Mouse (Mus musculus) liver, embryonic 15.5 days (tissue): ENCODE measurements around the gene Ppp1r14c. TPM values are rescaled to one million over a fixed set of nuclear protein-coding genes. Genes with fewer than 3 reads are reported as not detected.

Experiments used
- ATAC-seq: fragments of 200-750 bp; cut with Nextera tagmentation; 2 replicates; pipeline ENCODE4 v1.8.0; 2017; ENCODE audit warnings: moderate number of reproducible peaks, mild to moderate bottlenecking, moderate library complexity; ENCODE audit not compliant: insufficient read depth
- H3K27ac ChIP-seq: fragments of 300-500 bp; sonication (generic); replicated peaks from 2 replicates; pipeline ENCODE4 v1.5.1; 2015; ENCODE audit warnings: mild to moderate bottlenecking, inconsistent platforms
- H3K27me3 ChIP-seq: fragments of 300-500 bp; sonication (generic); 2 replicates; pipeline ENCODE4 v1.6.1; 2015; ENCODE audit warnings: mild to moderate bottlenecking, inconsistent platforms
- H3K36me3 ChIP-seq: fragments of 300-500 bp; sonication (generic); replicated peaks from 2 replicates; pipeline ENCODE4 v1.6.1; 2015; ENCODE audit warnings: moderate library complexity, mild to moderate bottlenecking, inconsistent platforms
- H3K4me1 ChIP-seq: fragments of 300-500 bp; sonication (generic); replicated peaks from 2 replicates; pipeline ENCODE4 v1.6.1; 2015; ENCODE audit warnings: inconsistent platforms
- H3K4me2 ChIP-seq: fragments of 300-500 bp; sonication (generic); 2 replicates; pipeline ENCODE4 v1.6.1; 2015; ENCODE audit warnings: moderate library complexity, mild to moderate bottlenecking, inconsistent platforms
- H3K4me3 ChIP-seq: fragments of 300-500 bp; sonication (generic); replicated peaks from 2 replicates; pipeline ENCODE4 v1.5.1; 2015; ENCODE audit warnings: mild to moderate bottlenecking, inconsistent platforms
- H3K9ac ChIP-seq: fragments of 300-500 bp; sonication (generic); 2 replicates; pipeline ENCODE4 v1.6.1; 2015; ENCODE audit warnings: moderate library complexity, mild to moderate bottlenecking, inconsistent platforms
- H3K9me3 ChIP-seq: fragments of 300-500 bp; sonication (generic); replicated peaks from 2 replicates; pipeline ENCODE4 v1.6.1; 2016; ENCODE audit warnings: inconsistent platforms
- WGBS: fragments of 180-500 bp; shearing (Covaris S2); methylation state at CpG from one replicate; pipeline ENCODE4 v1.1.7; 2015; ENCODE audit warnings: mixed read lengths; ENCODE audit not compliant: insufficient replicate concordance; 5-methylcytosine and 5-hydroxymethylcytosine counted together
- polyA plus RNA-seq: library from polyadenylated mRNA; unstranded; fragments of >200 nt; fragmentation: Nextera tagmentation; extraction: Ambion mirVana; gene quantifications from 2 replicates; pipeline ENCODE4 v1.2.1, GENCODE M21; 2015

The Ppp1r14c gene
- polyA plus RNA-seq, 1 experiment from 2014 or later = 0.40 TPM

GRCm38 (mm10) chr10:3403416-3404137 is 37.7 kb downstream of the Ppp1r14c start:
- Histone ChIP-seq H3K4me2 (no peak overlapping the region), H3K9me3 (no peaks in the 10 kb centered on the region), H3K4me3 (no peak overlapping the region), H3K27ac (no peak overlapping the region), H3K36me3 (no peaks in the 10 kb centered on the region), H3K4me1 (no peaks in the 10 kb centered on the region), H3K9ac (no peak overlapping the region), H3K27me3 (no peaks in the 10 kb centered on the region)
- 56% methylated on average over 7 of the region's 7 CpGs for WGBS
- no peak for ATAC-seq

DNA sequence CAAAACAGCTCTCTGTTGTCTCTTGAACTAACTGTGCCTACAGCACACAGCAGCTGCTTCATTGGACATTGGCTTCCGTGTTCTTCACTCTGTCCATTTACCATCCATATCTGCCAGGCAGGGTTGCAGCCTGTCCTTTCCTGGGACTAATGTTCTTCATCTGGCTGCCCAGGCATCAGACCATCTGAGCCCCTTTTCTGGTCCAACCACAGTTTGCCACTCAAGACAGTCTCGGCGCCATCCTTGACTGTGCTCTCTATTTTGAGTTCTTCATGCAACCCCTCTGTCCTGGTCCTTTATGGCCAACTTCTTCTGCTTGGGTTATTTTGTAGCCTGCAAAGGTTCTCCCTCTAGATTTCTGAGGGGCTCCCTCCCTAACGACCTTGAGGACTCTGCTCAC is 38.5 kb downstream of the Ppp1r14c start:
- Histone ChIP-seq H3K4me1 (no peaks in the 10 kb centered on the region), H3K9me3 (no peaks in the 10 kb centered on the region), H3K27me3 (no peaks in the 10 kb centered on the region), H3K4me3 (no peak overlapping the region), H3K9ac (no peak overlapping the region), H3K4me2 (no peak overlapping the region), H3K36me3 (no peaks in the 10 kb centered on the region), H3K27ac (no peak overlapping the region)
- WGBS = 60% methylated on average over 4 of the region's 4 CpGs
- ATAC-seq = no peak

- H3K4me3 ChIP-seq = no peak overlapping the region
- H3K27ac ChIP-seq = no peak overlapping the region
- no peaks in the 10 kb centered on the region for H3K36me3 ChIP-seq
- no peaks in the 10 kb centered on the region for H3K4me1 ChIP-seq
- H3K9ac ChIP-seq = no peak overlapping the region
- no peak for ATAC-seq
- H3K27me3 ChIP-seq = no peaks in the 10 kb centered on the region
- no peak overlapping the region for H3K4me2 ChIP-seq
- H3K9me3 ChIP-seq = no peaks in the 10 kb centered on the region
- WGBS = 38% methylated on average over 2 of the region's 2 CpGs
Measured at GRCm38 (mm10) chr10:3406280-3406679, 40.4 kb downstream of the Ppp1r14c start.

GRCm38 (mm10) chr10:3408036-3408661 is 42.3 kb downstream of the Ppp1r14c start:
- no peaks in the 10 kb centered on the region for H3K4me1 ChIP-seq
- no peak for ATAC-seq
- WGBS = 65% methylated on average over 6 of the region's 6 CpGs

DNA sequence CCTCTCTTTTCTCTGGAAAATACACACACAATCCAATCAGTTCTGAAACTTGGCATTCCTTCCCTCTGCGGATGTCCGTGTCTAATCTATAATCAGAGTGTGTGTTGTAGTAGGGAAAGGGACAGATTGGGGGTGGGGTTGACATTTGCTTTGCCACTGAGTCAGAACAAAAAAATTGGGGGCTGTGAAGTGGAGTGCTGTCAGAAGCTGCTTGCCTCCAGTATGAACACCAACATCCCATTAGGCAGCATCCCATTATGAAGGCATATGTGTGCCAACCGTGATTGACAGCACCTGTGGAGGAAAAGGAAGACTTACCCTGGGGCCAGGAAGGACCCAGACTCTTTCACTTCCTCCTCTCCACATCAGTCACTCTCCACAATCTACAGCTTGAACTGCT is 42.8 kb downstream of the Ppp1r14c start:
- no peak overlapping the region for H3K4me3 ChIP-seq
- no peaks in the 10 kb centered on the region for H3K36me3 ChIP-seq
- H3K4me1 ChIP-seq = no peaks in the 10 kb centered on the region
- H3K9ac ChIP-seq = no peak overlapping the region
- H3K4me2 ChIP-seq = no peak overlapping the region
- H3K9me3 ChIP-seq = no peaks in the 10 kb centered on the region
- ATAC-seq = no peak
- WGBS = 47% methylated on average over 3 of the region's 3 CpGs
- no peaks in the 10 kb centered on the region for H3K27me3 ChIP-seq
- no peak overlapping the region for H3K27ac ChIP-seq

More at GRCm38 (mm10) chr10:3408036-3408661, 42.3 kb downstream of the Ppp1r14c start:
- Histone ChIP-seq H3K9ac (no peak overlapping the region), H3K27me3 (no peaks in the 10 kb centered on the region), H3K4me3 (no peak overlapping the region), H3K9me3 (no peaks in the 10 kb centered on the region), H3K27ac (no peak overlapping the region), H3K4me2 (no peak overlapping the region), H3K36me3 (no peaks in the 10 kb centered on the region)

- Histone ChIP-seq H3K4me2 (no peak overlapping the region), H3K27ac (no peak overlapping the region), H3K4me1 (no peaks in the 10 kb centered on the region), H3K9me3 (no peaks in the 10 kb centered on the region), H3K27me3 (no peaks in the 10 kb centered on the region), H3K4me3 (no peak overlapping the region), H3K36me3 (no peaks in the 10 kb centered on the region), H3K9ac (no peak overlapping the region)
- 41% methylated on average over 3 of the region's 3 CpGs for WGBS
- no peak for ATAC-seq
Measured at GRCm38 (mm10) chr10:3411222-3411621, 45.4 kb downstream of the Ppp1r14c start.

DNA sequence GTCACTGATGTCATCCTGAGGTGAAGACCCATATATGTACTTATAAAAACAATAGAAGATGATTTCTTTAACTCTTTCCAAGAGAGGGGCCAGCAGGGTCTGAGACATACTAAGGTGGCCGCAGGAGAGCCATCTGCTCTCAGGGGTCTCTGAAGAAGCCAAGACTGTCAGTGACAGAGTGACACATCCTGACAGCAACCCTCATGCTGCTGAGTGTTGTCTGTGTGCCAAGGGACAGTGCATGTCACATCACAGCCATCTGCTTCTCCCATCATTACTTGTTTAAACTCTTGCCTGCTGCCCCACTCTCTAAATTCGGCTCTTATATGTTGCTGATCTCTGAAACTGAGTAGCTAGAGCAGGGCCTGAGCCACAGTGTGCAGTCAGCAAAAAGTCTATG is 45.8 kb downstream of the Ppp1r14c start:
- no peak for ATAC-seq
- H3K27me3 ChIP-seq = no peaks in the 10 kb centered on the region
- no peak overlapping the region for H3K9ac ChIP-seq
- no peak overlapping the region for H3K4me2 ChIP-seq
- WGBS = 40% methylated on average over 2 of the region's 2 CpGs
- H3K36me3 ChIP-seq = no peaks in the 10 kb centered on the region
- H3K4me3 ChIP-seq = no peak overlapping the region
- no peaks in the 10 kb centered on the region for H3K4me1 ChIP-seq
- H3K27ac ChIP-seq = no peak overlapping the region
- no peaks in the 10 kb centered on the region for H3K9me3 ChIP-seq

DNA sequence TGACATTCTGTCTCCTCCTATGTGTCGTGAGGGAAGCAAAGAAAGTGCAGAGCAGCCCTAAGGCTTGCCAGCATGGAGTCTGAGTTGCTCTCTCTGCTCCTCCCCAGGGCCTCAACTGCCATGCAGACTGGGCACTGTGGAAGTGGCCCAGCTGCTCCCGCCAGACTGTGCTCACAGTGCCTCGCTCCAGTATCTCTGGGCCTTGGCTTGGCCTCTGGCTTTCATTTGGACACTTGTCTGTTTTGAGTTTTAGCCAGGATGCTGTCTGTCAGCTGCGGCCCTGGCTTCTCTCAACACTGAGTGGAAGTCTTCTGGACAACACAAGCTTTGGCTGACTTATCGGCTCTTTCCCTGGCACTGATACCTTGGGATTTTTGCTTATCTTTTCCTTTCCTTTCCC is 49.0 kb downstream of the Ppp1r14c start:
- Histone ChIP-seq H3K27ac (no peak overlapping the region), H3K9ac (no peak overlapping the region), H3K9me3 (no peaks in the 10 kb centered on the region), H3K4me3 (no peak overlapping the region), H3K36me3 (no peaks in the 10 kb centered on the region), H3K27me3 (no peaks in the 10 kb centered on the region), H3K4me2 (no peak overlapping the region), H3K4me1 (no peaks in the 10 kb centered on the region)
- ATAC-seq = no peak
- WGBS = 60% methylated on average over 5 of the region's 5 CpGs

- no peaks in the 10 kb centered on the region for H3K4me1 ChIP-seq
- no peak overlapping the region for H3K4me3 ChIP-seq
- WGBS = 50% methylated on average over 4 of the region's 4 CpGs
- no peaks in the 10 kb centered on the region for H3K36me3 ChIP-seq
- H3K27me3 ChIP-seq = no peaks in the 10 kb centered on the region
- H3K9me3 ChIP-seq = no peaks in the 10 kb centered on the region
- no peak for ATAC-seq
- no peak overlapping the region for H3K4me2 ChIP-seq
- no peak overlapping the region for H3K27ac ChIP-seq
- H3K9ac ChIP-seq = no peak overlapping the region
Measured at GRCm38 (mm10) chr10:3416565-3416964, 50.7 kb downstream of the Ppp1r14c start.

GRCm38 (mm10) chr10:3417408-3417807 is 51.6 kb downstream of the Ppp1r14c start:
- WGBS = 31% methylated on average over 4 of the region's 4 CpGs
- Histone ChIP-seq H3K4me1 (no peaks in the 10 kb centered on the region), H3K4me2 (no peak overlapping the region), H3K9me3 (no peaks in the 10 kb centered on the region), H3K36me3 (no peaks in the 10 kb centered on the region), H3K27me3 (no peaks in the 10 kb centered on the region), H3K4me3 (no peak overlapping the region), H3K27ac (no peak overlapping the region), H3K9ac (no peak overlapping the region)
- no peak for ATAC-seq

DNA sequence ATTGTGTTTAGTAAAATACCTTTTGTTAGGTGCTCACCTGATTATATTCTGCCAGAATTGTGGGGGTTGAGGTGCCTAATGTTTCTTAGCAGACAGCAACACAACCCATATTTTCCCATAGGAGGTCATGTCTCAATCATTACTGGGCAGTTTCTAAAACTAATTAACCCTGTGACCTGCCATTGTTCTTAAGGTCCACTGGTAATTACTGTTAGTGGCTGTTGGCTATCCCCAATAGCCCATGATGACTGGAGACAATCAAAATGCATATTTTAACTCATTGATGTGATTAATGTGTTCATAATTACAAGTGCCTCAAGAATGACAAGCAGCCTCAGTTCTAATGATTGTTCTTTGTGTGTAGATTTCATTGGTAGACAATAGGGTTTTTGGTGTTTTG is 58.2 kb downstream of the Ppp1r14c start:
- ATAC-seq = no peak
- no peaks in the 10 kb centered on the region for H3K27me3 ChIP-seq
- no peak overlapping the region for H3K27ac ChIP-seq
- H3K9me3 ChIP-seq = no peaks in the 10 kb centered on the region
- H3K36me3 ChIP-seq = no peaks in the 10 kb centered on the region
- no peak overlapping the region for H3K9ac ChIP-seq
- H3K4me1 ChIP-seq = no peaks in the 10 kb centered on the region
- no peak overlapping the region for H3K4me3 ChIP-seq
- no peak overlapping the region for H3K4me2 ChIP-seq
